Mouse (Mus musculus): ENCODE results near the gene Krt26.

Gene Krt26

DNA sequence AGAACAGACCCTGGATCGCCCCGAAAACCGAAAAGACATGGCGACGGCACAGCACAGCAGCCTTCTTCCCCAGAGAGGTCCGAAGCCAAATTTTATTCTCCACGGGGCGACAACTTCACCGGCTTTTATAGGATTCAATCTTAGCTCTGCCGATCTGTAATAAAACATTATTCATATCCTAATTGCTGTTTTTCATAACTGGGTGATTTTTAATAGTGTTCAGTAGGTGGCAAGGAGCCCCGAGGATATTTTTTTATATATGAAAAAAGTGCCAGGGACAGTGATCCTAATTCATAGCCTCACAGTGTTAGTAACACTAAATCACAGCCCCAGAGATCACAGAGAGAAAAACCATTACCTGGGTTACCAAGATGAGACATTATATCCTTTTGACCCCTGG, at the start of gene Krt26:
Gene Krt26, minus strand, starts transcription at position 101 of the 400 bp plus-strand sequence.
- no peak for DNase-seq (ENCODE audit: extremely low read depth, low read depth)

DNA sequence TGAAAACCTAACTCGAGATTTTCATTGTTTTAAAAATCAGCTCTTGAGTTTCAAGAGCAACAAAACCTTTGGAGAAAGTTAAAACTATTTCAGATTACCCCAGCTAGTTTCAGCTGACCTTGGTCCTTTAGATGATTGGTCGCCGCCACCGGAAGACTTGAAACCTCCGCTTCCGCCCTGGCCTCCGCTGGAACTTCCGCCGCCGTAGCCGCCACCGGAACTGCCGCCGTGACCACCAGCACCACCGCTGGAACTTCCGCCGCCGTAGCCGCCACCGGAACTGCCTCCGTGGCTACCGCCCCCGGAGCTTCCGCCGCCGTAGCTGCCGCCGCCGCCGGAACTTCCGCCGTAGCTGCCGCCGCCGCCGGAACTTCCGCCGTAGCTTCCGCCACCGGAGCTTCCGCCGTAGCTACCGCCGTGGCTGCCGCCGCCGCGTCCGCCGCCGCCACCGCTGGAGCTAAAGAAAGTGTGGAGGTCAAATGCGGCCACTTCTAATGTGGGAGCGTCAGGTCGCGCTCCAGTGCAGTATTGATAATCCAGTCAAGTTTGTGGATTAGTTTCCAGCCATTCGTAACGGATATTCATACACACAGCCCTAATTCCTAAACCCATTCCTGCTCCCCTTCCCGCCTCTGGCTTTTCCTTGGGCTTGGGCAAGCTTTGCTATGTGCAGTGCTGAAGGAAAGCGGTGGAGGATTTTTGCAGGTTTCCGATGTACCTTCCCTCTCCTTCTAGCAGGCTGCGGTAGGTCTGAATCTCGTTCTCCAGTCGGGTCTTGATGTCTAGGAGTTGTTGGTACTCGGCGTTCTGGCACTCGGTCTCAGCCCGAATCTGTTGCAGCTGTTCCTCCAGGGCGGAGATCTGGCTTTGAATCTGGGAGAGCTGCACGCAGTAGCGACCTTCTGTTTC, 48.3 kb upstream of the Krt26 start:
- no peak for DNase-seq (ENCODE audit: extremely low read depth, low read depth)

DNA sequence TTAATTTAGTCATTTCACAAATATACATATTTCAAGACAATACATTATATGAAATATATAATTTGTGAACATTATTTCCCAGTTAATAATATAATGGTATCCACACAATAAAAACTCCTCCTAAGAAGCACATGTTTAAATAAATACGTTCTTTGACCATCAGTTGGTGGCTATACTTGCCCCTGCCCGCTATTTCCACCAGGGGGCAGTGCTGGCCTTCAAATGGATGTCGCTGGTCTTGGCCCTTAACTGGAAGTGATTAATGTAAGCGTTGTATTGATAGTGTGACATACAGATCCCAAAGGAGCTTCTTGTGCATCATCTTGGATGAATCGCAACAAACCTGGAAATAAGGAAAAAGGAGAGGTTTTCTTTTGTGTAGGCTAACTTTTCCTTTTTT, 41.8 kb upstream of the Krt26 start:
- DNase-seq (ENCODE audit: extremely low read depth, low read depth) = no peak

DNA sequence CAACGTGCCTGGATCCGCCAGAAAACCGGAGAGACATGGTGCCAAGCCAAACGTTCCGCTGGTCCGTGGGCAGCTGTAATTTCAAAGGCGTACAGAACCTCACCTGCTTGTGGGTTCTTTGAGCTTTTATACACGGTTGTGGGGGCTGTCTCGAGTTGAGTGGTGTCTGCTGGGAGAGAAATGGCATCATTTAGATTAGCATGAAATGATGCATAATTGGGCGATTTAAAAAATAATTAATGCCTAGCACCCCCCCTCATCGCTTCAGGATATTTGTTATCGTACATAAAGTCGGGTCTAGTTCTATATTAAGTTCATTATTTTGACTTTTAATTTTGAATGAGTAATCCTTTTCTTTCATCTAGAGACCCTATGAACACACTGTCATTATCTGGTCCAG, 37.0 kb upstream of the Krt26 start, which contains the start of gene Krt28:
Gene Krt28, minus strand, starts transcription at position 101 of the 400 bp plus-strand sequence.
- no peak for DNase-seq (ENCODE audit: extremely low read depth, low read depth)

DNA sequence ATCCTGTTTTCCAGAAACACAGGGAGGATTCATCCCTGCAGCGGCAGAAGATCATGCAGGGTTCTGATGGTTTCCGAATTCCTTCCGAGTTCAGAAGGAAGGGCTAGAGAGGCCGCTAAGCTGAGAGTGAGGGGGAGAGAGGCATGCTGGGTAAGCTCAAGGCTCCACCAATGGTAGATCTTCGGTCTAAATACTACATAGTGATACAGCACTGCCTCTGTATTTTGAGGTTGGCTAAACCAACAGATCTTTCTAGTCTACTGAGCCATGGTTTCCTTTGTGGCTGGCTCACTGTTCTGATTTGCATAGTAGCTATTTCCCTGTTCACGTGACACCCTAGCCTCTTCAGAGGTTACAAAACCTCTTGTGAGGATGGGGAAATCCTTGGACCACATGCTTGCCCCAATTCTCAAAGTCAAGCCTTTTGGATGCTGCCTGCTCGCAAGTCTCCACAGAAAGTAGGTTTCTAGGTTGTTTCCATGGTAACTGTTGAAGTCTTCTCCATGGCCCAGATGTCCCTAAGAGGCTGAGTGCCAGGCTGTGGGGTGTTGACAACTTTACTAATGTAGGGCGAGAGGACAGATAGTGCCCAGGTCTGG, 32.2 kb upstream of the Krt26 start:
- no peak for DNase-seq (ENCODE audit: extremely low read depth, low read depth)

DNA sequence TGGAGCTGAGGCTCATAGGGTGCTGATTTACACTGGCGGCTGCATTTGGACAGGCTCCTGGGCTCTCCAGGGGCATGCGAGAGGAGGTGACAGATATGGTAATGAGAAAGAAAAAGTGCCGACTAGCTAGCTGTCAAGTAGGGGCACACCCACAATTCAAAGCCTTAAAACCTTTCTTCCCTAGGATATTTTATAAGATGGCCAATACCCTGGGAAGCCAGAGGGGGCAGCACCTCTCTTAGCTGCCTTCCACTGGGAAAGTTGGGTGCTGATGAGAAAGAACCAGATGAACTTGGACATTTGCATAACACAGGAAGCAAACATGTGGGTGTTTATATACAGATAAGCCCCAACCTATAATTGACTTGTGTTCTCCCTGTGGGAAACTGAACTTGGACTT, 31.5 kb upstream of the Krt26 start:
- no peak for DNase-seq (ENCODE audit: extremely low read depth, low read depth)

DNA sequence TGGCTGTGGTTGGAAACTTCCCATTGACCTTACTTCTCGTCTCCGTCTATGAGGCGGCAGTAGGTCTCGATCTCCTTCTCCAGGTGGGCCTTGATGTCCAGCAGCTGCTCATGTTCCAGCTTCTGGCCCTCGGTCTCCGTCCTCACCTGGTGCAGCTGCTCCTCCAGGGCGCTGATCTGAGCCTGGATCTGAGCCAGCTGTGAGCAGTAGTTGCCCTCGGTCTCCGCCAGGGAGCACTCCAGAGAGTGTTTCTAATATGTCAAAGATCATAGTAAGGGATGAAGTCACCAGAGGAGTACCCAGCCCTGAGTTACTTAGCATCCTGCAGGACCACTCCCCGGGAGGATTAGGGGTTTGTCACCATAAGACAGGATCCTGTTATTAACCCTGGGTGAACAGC, 29.0 kb upstream of the Krt26 start:
- DNase-seq (ENCODE audit: extremely low read depth, low read depth) = no peak

DNA sequence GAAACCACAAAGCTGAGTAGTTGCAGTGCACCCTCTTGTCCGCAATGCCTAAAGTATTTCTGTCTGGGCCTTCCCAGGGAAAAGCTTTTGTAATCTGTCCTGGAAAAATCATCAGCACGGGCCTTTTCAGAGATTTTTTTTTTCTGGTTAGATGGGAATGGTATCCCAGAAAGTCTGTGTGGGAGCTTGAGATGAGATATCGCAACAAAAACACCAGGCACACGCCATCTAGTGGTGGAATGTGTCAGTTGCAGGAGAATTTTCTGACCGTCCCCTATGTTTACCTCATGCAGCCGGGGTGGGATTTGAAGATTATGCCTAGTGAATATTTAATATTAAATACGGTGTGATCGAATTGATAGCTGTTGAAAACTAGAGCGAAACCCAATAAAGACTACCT, 26.6 kb upstream of the Krt26 start:
- DNase-seq (ENCODE audit: extremely low read depth, low read depth) = no peak

DNA sequence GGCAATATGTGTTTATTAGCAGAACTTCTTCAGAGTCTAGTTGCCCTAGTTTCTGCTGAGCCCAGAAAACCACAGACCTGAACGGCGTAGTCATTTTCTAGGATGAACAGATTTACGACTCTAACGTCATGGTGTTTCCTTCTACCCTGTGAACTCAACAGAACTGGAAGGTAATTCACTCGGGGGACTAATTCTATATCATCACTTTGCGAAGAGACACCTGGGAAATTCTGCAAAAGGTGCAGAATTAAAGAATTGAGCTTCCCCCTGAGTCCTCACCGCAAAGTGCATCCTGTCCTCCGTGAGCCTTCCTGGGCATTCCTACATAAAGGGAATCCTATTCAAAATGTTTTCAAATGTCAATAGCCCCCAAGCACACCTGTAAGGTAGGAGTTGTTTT, 23.7 kb upstream of the Krt26 start:
- DNase-seq (ENCODE audit: extremely low read depth, low read depth) = no peak

DNA sequence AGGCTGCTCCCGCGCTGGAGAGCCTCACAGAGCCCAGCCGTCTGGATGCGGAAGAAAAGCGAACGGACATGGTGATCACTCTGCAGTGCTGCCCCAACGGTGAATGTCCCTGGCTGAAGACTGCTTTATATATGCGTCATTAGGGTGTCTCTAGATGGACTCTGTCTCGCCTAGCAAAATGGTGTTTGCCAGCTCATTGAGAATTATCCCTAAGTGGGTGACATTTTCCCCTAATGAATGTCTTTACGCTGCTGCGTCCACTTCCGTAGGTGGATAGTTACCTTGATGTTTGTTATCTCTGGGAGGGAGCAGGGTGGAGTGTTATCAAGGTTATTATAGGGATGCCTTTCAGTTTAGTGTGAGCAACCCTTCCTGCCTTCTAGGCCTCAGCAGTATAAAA, 13.2 kb upstream of the Krt26 start, which contains the start of gene Krt27:
Gene Krt27, minus strand, starts transcription at position 101 of the 400 bp plus-strand sequence.
- no peak for DNase-seq (ENCODE audit: extremely low read depth, low read depth)

DNA sequence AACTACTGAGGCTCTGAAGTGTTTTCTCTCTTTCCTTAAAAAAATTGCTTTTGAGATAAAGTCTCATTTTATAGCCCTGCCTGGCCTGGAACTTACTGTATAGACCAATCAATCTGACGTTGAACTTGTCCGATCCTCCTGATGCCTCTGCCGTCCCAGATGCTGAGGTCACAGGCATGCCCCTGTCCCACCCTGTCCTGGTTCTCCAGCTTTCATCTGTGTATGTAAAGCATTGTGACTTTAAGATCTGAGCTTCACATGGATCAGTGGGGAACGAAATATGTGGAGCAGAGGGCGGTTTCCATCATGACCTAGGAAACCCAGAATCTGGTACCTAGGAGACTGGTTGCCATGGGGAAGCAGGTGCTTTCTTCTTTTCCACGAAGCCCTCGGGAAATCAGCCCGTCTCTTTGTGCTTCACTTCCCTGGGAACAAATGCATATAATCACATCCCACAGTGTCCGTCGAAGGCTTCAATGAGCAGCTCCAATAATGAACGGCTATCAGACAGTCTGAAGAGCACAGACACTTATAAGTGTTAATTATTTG, 1.6 kb upstream of the Krt26 start:
- no peak for DNase-seq (ENCODE audit: extremely low read depth, low read depth)

DNA sequence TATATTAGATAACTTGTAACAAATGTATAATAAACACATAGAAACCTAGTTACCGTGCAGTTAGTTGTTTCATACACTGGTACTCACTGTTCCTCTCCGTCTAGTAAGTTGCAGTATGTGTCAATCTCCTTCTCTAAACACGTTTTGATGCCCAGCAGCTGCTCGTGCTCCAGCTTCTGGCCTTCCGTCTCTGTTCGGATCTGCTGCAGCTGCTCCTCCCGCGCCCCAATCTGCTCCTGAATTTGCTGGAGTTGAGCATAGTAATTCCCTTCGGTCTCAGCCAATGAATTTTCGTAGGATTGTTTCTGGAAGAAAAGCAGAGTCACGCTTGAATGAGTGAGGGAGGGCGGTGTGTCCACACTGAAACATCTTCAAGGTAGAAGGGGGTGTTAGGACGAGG, 4.3 kb downstream of the Krt26 start:
- DNase-seq (ENCODE audit: extremely low read depth, low read depth) = no peak

DNA sequence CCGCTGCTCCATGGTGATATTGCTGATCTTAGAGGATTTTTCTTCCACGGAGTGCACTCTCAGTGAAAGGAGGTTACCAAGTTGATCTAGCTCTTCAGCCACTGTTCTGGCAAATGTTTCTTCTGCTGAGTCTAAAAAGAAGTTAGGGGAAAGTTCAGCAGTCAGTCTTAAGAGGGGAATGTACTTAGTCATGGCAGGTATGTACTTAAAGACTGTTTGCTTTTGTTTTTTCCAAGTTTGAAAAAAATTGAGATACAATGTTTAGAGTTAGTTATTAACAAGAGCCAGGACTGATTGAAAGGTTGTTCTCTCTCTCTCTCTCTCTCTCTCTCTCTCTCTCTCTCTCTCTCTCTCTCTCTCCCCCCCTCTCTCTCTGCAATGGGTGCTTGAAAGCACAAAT, 8.1 kb downstream of the Krt26 start:
- no peak for DNase-seq (ENCODE audit: extremely low read depth, low read depth)

DNA sequence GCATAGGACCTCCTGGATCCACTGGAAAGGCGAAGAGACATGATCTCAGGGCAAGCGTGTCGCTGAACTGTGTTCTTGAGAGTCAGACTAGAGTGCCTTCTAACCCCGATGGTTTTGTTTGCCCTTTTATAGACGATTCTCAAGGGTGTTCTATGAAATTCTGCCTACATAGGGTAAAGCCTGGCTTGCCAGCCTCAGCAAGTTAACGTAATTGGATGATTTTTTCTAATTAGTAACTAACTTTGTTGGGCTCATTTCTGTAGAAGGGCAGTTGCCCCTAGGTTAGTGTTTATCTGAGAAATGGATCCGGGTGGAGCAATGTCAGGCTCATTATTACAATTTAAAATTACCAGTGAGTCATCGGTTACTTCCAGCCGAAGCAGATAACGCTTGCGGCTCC, 14.9 kb downstream of the Krt26 start, which contains the start of gene Krt25:
Gene Krt25, minus strand, starts transcription at position 101 of the 400 bp plus-strand sequence.
- no peak for DNase-seq (ENCODE audit: extremely low read depth, low read depth)

DNA sequence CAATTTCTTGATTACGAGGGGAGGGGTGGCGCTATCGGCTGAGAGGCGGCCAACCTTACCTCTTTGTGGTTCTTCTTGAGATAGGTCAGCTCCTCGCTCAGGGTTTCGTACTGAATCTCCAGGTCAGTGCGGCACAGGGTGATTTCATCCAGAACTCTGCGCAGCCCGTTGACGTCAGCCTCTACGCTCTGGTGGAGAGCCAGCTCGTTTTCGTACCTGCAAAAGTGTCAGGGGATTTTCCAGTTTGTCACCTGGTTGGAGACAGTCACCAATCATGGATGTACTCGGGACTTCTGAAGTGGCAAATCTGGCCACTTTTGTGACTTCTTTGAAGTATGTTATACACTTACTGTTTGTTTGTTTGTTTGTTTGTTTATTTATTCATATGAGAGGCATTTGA, 16.7 kb downstream of the Krt26 start:
- no peak for DNase-seq (ENCODE audit: extremely low read depth, low read depth)

DNA sequence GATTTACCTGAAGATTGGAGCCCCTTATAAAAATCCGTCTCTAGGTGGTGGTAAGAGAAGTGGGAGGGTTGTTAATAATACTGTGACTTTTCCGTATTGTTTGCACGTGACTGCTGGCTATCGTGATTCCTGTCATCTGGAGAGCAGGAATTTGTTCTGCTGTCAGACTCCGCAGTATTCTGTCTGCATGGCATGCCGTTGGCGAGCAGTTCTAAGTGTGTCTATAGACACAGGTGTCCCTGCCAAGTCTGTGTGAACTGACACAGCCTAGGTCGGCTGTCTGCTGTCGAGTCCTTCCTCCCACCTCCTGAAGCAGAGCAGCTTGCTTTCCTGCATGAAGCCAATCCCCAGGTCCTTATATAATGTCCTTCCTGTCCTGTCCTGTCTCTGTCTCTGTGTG, 18.6 kb downstream of the Krt26 start:
- DNase-seq (ENCODE audit: extremely low read depth, low read depth) = no peak

DNA sequence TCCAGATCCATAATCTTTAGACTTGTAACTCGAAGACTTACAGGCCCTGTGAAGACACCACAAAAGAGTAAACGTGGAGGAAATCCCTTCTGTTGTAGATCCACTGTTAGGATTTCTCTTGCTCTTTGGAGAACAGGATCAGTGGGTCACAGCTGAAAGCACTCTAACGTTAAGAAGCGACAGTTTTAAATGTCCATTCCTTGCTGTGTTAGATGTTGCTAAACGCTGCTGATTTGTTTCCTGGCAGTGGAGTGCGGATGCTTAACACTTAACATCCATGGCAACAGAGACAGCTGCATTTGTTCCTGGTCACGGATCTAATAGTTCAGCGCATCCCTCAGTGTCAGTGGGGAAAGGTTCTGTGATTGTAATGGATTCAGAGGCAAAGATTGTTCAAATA, 21.2 kb downstream of the Krt26 start:
- DNase-seq (ENCODE audit: extremely low read depth, low read depth) = no peak

DNA sequence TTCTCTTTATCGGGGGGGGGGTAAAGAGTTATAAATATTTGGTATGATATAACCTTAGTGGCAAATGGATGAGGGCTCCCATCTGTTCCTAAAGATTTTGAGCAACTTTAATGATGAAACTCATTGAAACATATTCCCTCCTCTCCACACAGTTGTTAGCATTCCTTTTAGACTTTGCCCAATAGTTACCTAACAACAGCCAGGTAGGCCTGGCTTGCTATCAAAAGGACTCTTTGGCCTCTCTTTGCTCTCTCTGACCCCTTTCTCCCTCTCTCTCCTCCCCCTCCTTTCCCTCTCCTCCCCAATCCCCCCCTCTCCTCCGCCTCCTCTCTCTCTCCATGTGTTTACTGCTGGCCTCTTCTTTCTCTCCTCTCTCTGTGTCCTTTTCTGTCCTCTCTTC, 23.2 kb downstream of the Krt26 start:
- DNase-seq (ENCODE audit: extremely low read depth, low read depth) = no peak

DNA sequence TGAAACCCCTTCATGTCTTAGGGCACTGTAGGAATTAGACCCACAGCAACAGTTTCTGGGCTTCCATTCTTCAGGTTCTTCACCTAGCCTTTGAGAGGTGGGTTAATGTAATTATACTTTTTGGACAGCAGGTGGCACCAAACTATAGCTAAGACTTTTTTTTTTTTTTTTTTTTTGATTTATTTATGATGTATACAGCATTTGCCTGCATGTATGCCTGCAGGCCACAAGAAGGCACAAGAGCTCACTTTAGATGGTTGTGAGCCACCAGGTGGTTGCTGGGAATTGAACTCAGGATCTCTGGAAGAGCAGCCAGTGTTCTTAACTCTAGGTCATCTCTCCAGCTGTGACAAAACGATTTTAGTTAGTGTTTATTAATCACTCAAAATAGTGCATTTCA, 26.9 kb downstream of the Krt26 start:
- peak; percentile 26 for DNase-seq (ENCODE audit: extremely low read depth, low read depth)

DNA sequence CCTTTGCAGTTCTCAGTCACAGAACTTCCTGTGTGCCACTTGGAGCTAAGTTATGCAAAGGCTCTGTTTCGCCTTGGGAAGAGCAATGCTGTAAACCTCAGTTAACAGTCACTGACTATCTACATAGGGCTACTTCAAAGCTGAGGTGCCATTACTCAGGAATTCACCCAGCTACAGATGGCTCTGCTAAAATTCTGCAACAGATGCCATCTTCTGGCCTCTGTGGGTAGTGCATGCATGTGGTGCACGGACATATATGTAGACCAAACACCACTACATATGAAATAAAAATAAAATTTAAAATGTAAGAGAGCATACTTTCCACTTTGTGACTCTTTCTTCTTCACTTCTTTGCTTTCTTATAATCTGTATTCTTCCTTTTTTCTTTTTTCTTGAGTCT, 30.2 kb downstream of the Krt26 start:
- DNase-seq (ENCODE audit: extremely low read depth, low read depth) = peak; percentile 47

DNA sequence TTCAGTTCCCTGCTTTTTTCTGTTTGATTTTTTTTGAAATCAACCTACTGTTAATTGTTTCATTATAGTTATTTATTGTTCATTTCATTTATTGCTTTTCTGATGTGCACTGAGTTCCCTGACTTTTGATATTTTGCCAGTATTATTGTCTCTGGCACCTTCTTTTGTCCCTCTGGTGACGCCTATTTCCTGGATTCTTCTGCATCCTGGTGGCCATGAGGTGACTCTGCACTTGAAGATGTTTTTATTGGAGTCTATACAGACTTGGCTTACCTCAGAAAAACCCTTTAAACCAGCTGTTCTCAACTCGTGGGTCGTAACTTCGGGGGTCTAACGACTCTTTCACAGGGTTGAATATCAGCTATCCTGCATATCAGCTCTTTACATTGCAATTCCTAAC, 42.7 kb downstream of the Krt26 start:
- DNase-seq (ENCODE audit: extremely low read depth, low read depth) = no peak

DNA sequence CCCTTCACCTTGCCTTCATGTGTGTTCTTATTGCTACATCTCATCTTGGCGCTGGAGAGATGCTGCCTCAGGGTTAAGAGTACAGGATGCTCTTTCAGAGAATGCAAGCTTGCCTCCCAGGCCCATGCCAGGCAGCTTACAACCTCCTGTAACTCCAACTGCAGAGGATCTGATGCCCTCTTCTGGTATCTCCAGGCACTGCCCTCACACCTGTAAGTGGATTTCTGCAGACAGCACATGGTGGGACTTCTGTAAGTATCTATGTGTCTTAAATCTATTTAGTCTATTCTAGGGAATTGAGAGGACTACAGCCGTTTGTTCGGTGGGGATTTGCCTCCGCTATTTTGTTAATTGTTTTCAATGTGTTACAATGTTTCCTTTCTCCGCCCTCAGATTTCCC, 44.9 kb downstream of the Krt26 start:
- no peak for DNase-seq (ENCODE audit: extremely low read depth, low read depth)
